Mouse (Mus musculus): Measurements from ENCODE around the gene Dhrs3. TPM values are rescaled to one million over a fixed set of nuclear protein-coding genes. Genes with fewer than 3 reads are reported as not detected.

The Dhrs3 gene
- 24.4 and 37.7 TPM in 2 replicates for total RNA-seq (2012; rRNA removed)
- total RNA-seq (2014; rRNA removed), result 8.7 and 10.5 TPM in 2 replicates
- 7.8 and 7.9 TPM in 2 replicates for polyA plus RNA-seq (2012; ENCODE audit: insufficient read length, low read depth)

DNA sequence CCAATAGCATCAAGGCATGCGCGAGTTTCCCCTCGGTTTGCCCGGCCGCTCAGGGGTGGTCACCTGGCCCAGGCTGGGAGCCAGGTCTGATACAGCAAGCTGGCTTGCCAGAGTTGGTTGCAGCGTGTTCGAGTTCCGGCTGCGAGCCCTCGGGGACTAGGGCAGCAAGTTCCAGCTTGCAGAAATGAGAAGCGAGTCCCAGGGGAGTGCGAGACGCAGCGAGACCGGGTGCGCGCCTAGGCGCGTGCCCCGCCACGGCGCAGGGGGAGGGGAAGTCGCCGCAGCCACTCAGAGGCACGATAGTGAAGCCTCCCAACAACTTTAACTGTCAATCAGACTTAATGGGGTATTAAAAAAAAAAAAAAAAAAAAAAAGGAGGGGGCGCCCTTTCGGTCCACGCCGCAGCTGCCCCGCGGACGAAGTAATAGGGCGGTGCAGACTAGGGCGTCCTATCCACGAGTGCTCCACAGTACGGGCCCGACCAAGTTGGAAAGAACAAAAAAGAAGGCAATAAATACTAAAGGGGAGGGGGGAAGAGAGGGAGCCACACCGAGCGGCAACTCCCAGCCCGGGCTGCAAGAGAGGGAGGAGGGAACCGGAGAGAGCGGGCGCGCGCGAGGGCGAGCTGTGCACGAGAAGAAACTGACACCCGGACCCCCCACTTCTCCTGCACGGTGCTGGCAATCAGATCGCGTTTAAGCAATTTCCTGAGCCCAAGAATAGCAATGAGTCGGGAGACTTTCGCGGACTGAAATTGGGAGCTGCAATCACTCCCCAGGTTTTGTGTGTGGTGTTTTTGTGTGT, at the start of gene Dhrs3:
Gene Dhrs3 (plus strand): TSS at position 695 of the 804 bp plus-strand sequence.
- Histone ChIP-seq H3K36me3 (replicated peaks in 1 of 2; ENCODE audit: control insufficient read depth in 1 of 2, insufficient read depth in 1 of 2, low read length in 1 of 2) (peaks cover 2 to 4% of the 10 kb centered on the region in 2 experiments), H3K79me2 (replicated peaks; ENCODE audit: control insufficient read depth, extremely low read depth, insufficient read depth, poor library complexity, severe bottlenecking) (peaks cover 22% of the 10 kb centered on the region), H3K4me2 (ENCODE audit: insufficient read depth, low read depth, poor library complexity, severe bottlenecking) (peak within 1 kb of the TSS; percentile 88), H3K4me3 (replicated peaks in 1 of 3; ENCODE audit: low read depth in 2 of 3, low read length in 2 of 3, poor library complexity in 1 of 3) (peak within 1 kb of the TSS; percentile 61 to 79 (median 61)), H3K9ac (ENCODE audit: insufficient read depth, low read depth) (peak within 1 kb of the TSS; percentile 87), H3K27ac (ENCODE audit: insufficient read depth, low read depth) (peak within 1 kb of the TSS; percentile 97), H3K4me1 (ENCODE audit: control insufficient read depth in 1 of 2, insufficient read depth in 2 of 2) (peaks cover 9 to 40% of the 10 kb centered on the region in 2 experiments), H3K27me3 (replicated peaks) (no peaks in the 10 kb centered on the region), H3K9me3 (replicated peaks; ENCODE audit: low read length) (no peaks in the 10 kb centered on the region)
- dilution Hi-C loops (cut with MboI; ENCODE audit: extremely low pct_ligation_motif_present, extremely low pct_unique_long_range_greater_than_20kb, low sequenced_read_pairs), result loop anchor here (25.0 kb wide), 1 partner anchor 95 kb away; no protein-coding TSS in a partner anchor
- in situ Hi-C loops (cut with MboI; ENCODE audit: low pct_ligation_motif_present, low pct_unique_long_range_greater_than_20kb, low sequenced_read_pairs), result loop anchor here (25.0 kb wide), 2 partner anchors 330 to 395 kb away; partner anchors contain the start of gene Gm13124
- peak; percentile 97 for DNase-seq (ENCODE audit: extremely low read depth)
- TF ChIP-seq IRF4 (IDR thresholded peaks at IDR 0.05; ENCODE audit: low read depth, low read length) (peak; percentile 89), JUND (conservative IDR thresholded peaks at IDR 0.05; ENCODE audit: low read depth, low read length) (no peak), TBP (conservative IDR thresholded peaks at IDR 0.05; ENCODE audit: low read depth, low read length) (0 out of 2 replicates have a peak, but pooled peaks have one; percentile 46), MAFK (IDR thresholded peaks at IDR 0.05; ENCODE audit: insufficient replicate concordance, low read length) (no peak), ZMIZ1 (IDR thresholded peaks at IDR 0.05; ENCODE audit: low read depth, low read length) (no peak), E2F4 (IDR thresholded peaks at IDR 0.05; ENCODE audit: insufficient replicate concordance, low read depth, low read length) (0 out of 2 replicates have a peak, but pooled peaks have one; percentile 11), MYC (IDR thresholded peaks at IDR 0.05; ENCODE audit: low read depth, low read length) (peak; percentile 56), ELF1 (IDR thresholded peaks at IDR 0.05; ENCODE audit: low read depth, low read length) (peak; percentile 74), UBTF (IDR thresholded peaks at IDR 0.05; ENCODE audit: low read depth, low read length) (0 out of 2 replicates have a peak, but pooled peaks have one; percentile 72), SIN3A (IDR thresholded peaks at IDR 0.05; ENCODE audit: low read length) (peak; percentile 46; the same call in 1 of the 2 replicates), ZNF384 (IDR thresholded peaks at IDR 0.05; ENCODE audit: low read depth, low read length) (peak; percentile 95), CTCF (conservative IDR thresholded peaks at IDR 0.05 in 1 of 2, IDR thresholded peaks at IDR 0.05 in 1 of 2; ENCODE audit: low read depth in 2 of 2, low read length in 2 of 2) (no peak), MAX (IDR thresholded peaks at IDR 0.05; ENCODE audit: low read length) (peak; percentile 70; the same call in 1 of the 2 replicates), SMC3 (IDR thresholded peaks at IDR 0.05; ENCODE audit: low read depth, low read length) (no peak; the same call in 1 of the 2 replicates), POLR2AphosphoS2 (IDR thresholded peaks at IDR 0.05; ENCODE audit: low read depth, low read length) (no peak), JUN (IDR thresholded peaks at IDR 0.05; ENCODE audit: insufficient read depth, low read depth, low read length) (no peak), KAT2A (IDR thresholded peaks at IDR 0.05; ENCODE audit: insufficient replicate concordance, low read length) (peak; percentile 86), MEF2A (IDR thresholded peaks at IDR 0.05; ENCODE audit: borderline replicate concordance, low read depth, low read length) (peak; percentile 90), RAD21 (IDR thresholded peaks at IDR 0.05; ENCODE audit: low read depth, low read length) (no peak; the same call in 1 of the 2 replicates), USF1 (IDR thresholded peaks at IDR 0.05; ENCODE audit: low read depth, low read length) (no peak; the same call in 1 of the 2 replicates), MXI1 (IDR thresholded peaks at IDR 0.05; ENCODE audit: low read depth, low read length) (peak; percentile 57; the same call in 1 of the 2 replicates), MAZ (IDR thresholded peaks at IDR 0.05; ENCODE audit: low read depth, low read length) (peak; percentile 85), CHD2 (IDR thresholded peaks at IDR 0.05; ENCODE audit: low read length) (peak; percentile 90), PAX5 (IDR thresholded peaks at IDR 0.05; ENCODE audit: low read length) (no peak), CHD1 (IDR thresholded peaks at IDR 0.05; ENCODE audit: low read depth, low read length) (peak; percentile 100), ZC3H11A (IDR thresholded peaks at IDR 0.05; ENCODE audit: low read depth, low read length) (no peak), GABPA (IDR thresholded peaks at IDR 0.05; ENCODE audit: insufficient replicate concordance, low read depth, low read length) (no peak), USF2 (conservative IDR thresholded peaks at IDR 0.05; ENCODE audit: low read depth, low read length) (no peak), EP300 (IDR thresholded peaks at IDR 0.05; ENCODE audit: low read length) (peak; percentile 87), NRF1 (IDR thresholded peaks at IDR 0.05; ENCODE audit: low read depth, low read length) (peak; percentile 72), ETS1 (conservative IDR thresholded peaks at IDR 0.05; ENCODE audit: low read depth, low read length) (peak; percentile 85), POLR2A (IDR thresholded peaks at IDR 0.05; ENCODE audit: low read depth, low read length) (peak; percentile 68), NELFE (IDR thresholded peaks at IDR 0.05; ENCODE audit: low read depth, low read length) (peak; percentile 40; the same call in 1 of the 2 replicates), HCFC1 (IDR thresholded peaks at IDR 0.05; ENCODE audit: low read depth, low read length) (0 out of 2 replicates have a peak, but pooled peaks have one; percentile 17), RCOR1 (conservative IDR thresholded peaks at IDR 0.05; ENCODE audit: low read depth, low read length) (no peak; the same call in 1 of the 2 replicates), BHLHE40 (IDR thresholded peaks at IDR 0.05; ENCODE audit: low read depth, low read length) (peak; percentile 85), ZKSCAN1 (IDR thresholded peaks at IDR 0.05; ENCODE audit: borderline replicate concordance, low read depth, low read length) (no peak)
